Mouse (Mus musculus) cortical plate, adult 2 months (tissue): ENCODE measurements around the gene Gxylt2. TPM values are rescaled to one million over a fixed set of nuclear protein-coding genes. Genes with fewer than 3 reads are reported as not detected.

Source experiments
- H3K27ac ChIP-seq: fragments of 200-500 bp; 2 replicates; pipeline ENCODE4 v1.5.1; 2012; ENCODE audit warnings: low read length, control low read depth, inconsistent platforms; ENCODE audit not compliant: insufficient read depth
- H3K4me1 ChIP-seq: fragments of 200-500 bp; 2 replicates; pipeline ENCODE4 v1.6.1; 2011; ENCODE audit warnings: low read length; ENCODE audit not compliant: control insufficient read depth, insufficient read depth
- H3K4me3 ChIP-seq: fragments of 200-500 bp; 2 replicates; pipeline ENCODE4 v1.5.1; 2011; ENCODE audit warnings: mild to moderate bottlenecking, low read length, control low read depth; ENCODE audit not compliant: insufficient read depth
- CTCF ChIP-seq: fragments of 200-500 bp; IDR thresholded peaks from 2 replicates; pipeline ENCODE4 v1.5.1; 2011; ENCODE audit warnings: mild to moderate bottlenecking, control low read depth, low read length; ENCODE audit not compliant: insufficient read depth; ENCODE audit errors: extremely low read depth
- POLR2A ChIP-seq: fragments of 200-500 bp; IDR thresholded peaks from 2 replicates; pipeline ENCODE4 v1.6.1; 2011; ENCODE audit warnings: mild to moderate bottlenecking, low read length, control low read depth; ENCODE audit not compliant: insufficient read depth; ENCODE audit errors: extremely low read depth
- polyA plus RNA-seq: library from polyadenylated mRNA; depleted of rRNA; stranded (reverse); fragments of >200 nt; gene quantifications from 2 replicates; pipeline ENCODE4 v1.2.3, GENCODE M21; 2012; rRNA removed

Gene Gxylt2
- polyA plus RNA-seq, 1 experiment = 0.77 TPM

DNA sequence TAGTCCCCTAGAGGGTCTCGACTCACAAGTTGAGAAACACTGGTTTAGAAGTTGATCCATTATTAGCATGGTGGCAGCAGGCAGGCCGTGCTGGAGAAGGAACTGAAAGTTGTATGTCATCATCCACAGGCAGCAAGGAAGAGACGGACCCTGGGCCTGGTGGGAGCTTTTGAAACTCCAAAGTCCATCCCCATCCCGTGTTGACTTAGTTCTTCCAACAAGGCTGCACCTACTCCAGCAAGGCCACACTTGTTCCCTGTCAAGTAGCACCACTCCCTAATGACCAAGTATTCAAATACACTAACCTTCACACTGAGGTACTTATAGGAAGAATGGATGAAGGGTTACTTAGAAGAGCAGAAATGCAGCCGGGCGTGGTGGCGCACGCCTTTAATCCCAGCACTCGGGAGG lies 146.1 kb downstream of the Gxylt2 start:
- TF ChIP-seq POLR2A (no peak), CTCF (no peak)
- H3K4me3 ChIP-seq = no peak overlapping the region
- no peak overlapping the region for H3K27ac ChIP-seq
- no peaks in the 10 kb centered on the region; the same call in 1 of the 2 replicates for H3K4me1 ChIP-seq

DNA sequence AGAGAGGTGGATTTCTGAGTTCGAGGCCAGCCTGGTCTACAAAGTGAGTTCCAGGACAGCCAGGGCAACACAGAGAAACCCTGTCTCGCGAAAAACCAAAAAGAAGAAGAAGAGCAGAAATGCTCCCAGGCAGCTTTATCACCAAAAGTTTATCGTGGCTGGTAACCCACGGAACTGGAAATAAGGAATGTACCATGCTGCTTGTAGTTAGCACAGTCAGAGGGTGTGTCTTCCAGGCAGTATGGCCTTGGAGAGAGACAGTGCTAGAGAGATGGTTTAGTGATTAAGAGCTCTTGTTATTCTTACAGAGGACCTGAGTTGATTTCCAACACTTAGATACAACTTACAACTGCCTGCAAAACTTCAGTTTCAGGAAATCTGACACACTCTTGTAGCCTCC lies 146.5 kb downstream of the Gxylt2 start:
- H3K4me3 ChIP-seq = no peak overlapping the region
- no peaks in the 10 kb centered on the region; the same call in 1 of the 2 replicates for H3K4me1 ChIP-seq
- no peak overlapping the region for H3K27ac ChIP-seq
- TF ChIP-seq POLR2A (no peak), CTCF (no peak)

Other genes with a start within 250 kb of the Gxylt2 start
- gene Shq1, start 33.6 kb upstream of the Gxylt2 start, polyA plus RNA-seq = 3.0 and 3.3 TPM in 2 replicates
- gene Ppp4r2, start 128.9 kb downstream of the Gxylt2 start, polyA plus RNA-seq = 31.4 and 32.5 TPM in 2 replicates